Mouse (Mus musculus) liver, embryonic 14 days (tissue): ENCODE results near the gene Gm8947. TPM values are rescaled to one million over a fixed set of nuclear protein-coding genes. Genes with fewer than 3 reads are reported as not detected.

Experiments used
- polyA plus RNA-seq: library from polyadenylated mRNA; depleted of rRNA; stranded (reverse); fragments of >200 nt; gene quantifications from 2 replicates; pipeline ENCODE4 v1.2.3, GENCODE M21; 2012; rRNA removed

The Gm8947 gene
- 0.48 and 0.89 TPM in 2 replicates for polyA plus RNA-seq

DNA sequence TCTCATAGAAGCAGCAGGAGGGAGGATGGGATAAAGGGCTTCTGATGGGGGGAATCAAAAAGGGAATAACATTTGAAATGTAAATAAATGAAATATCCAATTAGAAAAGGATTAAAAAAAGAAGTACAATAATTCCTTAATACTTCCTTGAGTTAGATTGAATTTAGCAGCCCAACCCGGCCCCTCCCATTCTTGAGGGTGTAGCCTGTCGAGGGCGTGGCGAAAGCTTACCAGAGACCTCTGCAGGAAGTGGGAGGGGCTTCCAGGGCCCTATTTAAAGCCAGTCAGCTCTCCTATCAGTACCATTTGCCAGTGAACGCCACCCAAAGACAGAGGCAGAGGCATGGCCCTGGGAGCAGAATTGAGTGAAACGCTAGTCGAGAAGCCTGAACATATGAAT is at the start of gene Gm8947:
TSS of gene Gm8947 (plus strand) at position 302 of the 400 bp plus-strand sequence.

GRCm38 (mm10) chr1:151182266-151182665 is 9.9 kb upstream of the Gm8947 start, which contains the start of gene Gm47985:
Gene Gm47985 (plus strand): TSS chr1:151182537.

DNA sequence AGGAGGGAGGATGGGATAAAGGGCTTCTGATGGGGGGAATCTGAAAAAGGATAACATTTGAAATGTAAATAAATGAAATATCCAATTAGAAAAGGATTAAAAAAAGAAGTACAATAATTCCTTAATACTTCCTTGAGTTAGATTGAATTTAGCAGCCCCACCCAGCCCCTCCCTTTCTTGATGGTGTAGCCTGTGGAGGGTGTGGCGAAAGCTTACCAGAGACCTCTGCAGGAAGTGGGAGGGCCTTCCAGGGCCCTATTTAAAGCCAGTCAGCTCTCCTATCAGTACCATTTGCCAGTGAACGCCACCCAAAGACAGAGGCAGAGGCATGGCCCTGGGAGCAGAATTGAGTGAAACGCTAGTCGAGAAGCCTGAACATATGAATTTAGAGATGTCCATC is 5.9 kb downstream of the Gm8947 start, which contains the start of gene Gm47995:
TSS of gene Gm47995 (plus strand) at position 329 of the 400 bp plus-strand sequence.

DNA sequence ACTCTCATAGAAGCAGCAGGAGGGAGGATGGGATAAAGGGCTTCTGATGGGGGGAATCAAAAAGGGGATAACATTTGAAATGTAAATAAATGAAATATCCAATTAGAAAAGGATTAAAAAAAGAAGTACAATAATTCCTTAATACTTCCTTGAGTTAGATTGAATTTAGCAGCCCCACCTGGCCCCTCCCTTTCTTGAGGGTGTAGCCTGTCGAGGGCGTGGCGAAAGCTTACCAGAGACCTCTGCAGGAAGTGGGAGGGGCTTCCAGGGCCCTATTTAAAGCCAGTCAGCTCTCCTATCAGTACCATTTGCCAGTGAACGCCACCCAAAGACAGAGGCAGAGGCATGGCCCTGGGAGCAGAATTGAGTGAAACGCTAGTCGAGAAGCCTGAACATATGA is 11.6 kb downstream of the Gm8947 start, which contains the start of gene 3110040M04Rik:
TSS of gene 3110040M04Rik (plus strand) at position 304 of the 400 bp plus-strand sequence.

GRCm38 (mm10) chr1:151209824-151210355 is 17.7 kb downstream of the Gm8947 start, which contains the start of gene Gm47996:
Gene Gm47996 (plus strand): TSS chr1:151210131.

Other genes with a start within 250 kb of the Gm8947 start
- gene Hmcn1, start 198.9 kb upstream of the Gm8947 start, polyA plus RNA-seq = 2.7 and 3.8 TPM in 2 replicates
- 1.2 and 1.8 TPM in 2 replicates for gene Gm47985, start 9.8 kb upstream of the Gm8947 start, polyA plus RNA-seq
- 0.59 and 1.1 TPM in 2 replicates for gene Gm47995, start 6.1 kb downstream of the Gm8947 start, polyA plus RNA-seq
- gene 3110040M04Rik, start 11.7 kb downstream of the Gm8947 start, polyA plus RNA-seq = 0.96 and 1.0 TPM in 2 replicates
- 0.46 and 0.48 TPM in 2 replicates for gene Gm47996, start 17.8 kb downstream of the Gm8947 start, polyA plus RNA-seq
- gene Ivns1abp, start 152.1 kb downstream of the Gm8947 start, polyA plus RNA-seq = 59.5 and 70.5 TPM in 2 replicates
- 10.8 and 11.4 TPM in 2 replicates for gene Swt1, start 236.1 kb downstream of the Gm8947 start, polyA plus RNA-seq
- 9.3 and 10.8 TPM in 2 replicates for gene Trmt1l, start 236.2 kb downstream of the Gm8947 start, polyA plus RNA-seq